Mouse (Mus musculus) brain, embryonic 14.5 days (tissue): Measurements from ENCODE around the gene Strip1.

Experiments used
- CTCF ChIP-seq: fragments of 200-500 bp; IDR thresholded peaks from 2 replicates; pipeline ENCODE4 v1.5.1; 2012; ENCODE audit warnings: inconsistent platforms, mild to moderate bottlenecking, moderate library complexity, borderline replicate concordance; ENCODE audit not compliant: insufficient read depth, insufficient read length; ENCODE audit errors: extremely low read depth
- POLR2A ChIP-seq: fragments of 200-500 bp; IDR thresholded peaks from 2 replicates; pipeline ENCODE4 v1.6.1; 2012; ENCODE audit warnings: mild to moderate bottlenecking, inconsistent platforms, borderline replicate concordance; ENCODE audit not compliant: poor library complexity, insufficient read depth, insufficient read length, severe bottlenecking; ENCODE audit errors: extremely low read depth

- no peak for TF ChIP-seq CTCF
- TF ChIP-seq POLR2A = no peak
Measured at GRCm38 (mm10) chr3:107633906-107634305, 2.4 kb upstream of the Strip1 start.
